Mouse (Mus musculus): ENCODE data around the gene Schip1.

Schip1 gene

GRCm38 (mm10) chr3:68282844-68283594, 218.4 kb downstream of the Schip1 start:
- no peak for DNase-seq

DNA sequence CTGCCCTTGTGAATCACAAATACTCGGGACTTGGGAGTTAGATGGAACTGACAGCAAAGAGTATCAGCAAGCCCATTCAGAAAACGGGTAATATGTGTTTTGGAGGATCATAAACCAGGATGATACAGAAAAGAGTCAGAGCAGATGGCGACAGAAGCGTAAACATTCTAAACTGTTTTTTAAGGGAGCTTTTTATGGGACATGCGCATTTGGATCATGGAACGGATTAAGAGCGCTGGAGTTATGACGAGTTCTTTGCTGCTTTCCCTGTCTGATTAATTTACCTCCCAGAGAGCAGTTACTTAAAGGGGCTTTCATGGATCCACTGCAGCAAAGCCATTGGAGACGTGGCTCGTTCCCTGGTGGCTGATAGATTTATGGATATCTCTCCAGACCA, 219.0 kb downstream of the Schip1 start:
- no peak for DNase-seq

DNA sequence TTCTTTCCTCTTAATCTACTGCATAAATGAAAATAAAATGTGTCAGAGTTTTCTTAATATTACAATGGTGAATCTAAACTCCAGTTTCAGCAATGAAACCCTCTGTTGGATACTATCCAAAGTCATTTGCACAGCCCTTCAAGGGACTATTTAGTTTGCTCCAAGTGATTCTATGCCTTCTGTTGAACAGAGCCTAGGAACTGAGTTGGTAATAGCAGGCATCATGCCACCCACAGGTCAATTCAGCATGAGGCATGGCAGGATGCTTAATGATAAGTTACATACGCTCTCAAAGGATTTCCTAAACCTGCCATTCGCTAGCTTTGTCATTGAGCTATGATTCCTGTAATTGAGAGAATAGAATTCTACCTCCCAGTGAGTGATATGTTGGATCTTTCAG, 219.9 kb downstream of the Schip1 start:
- DNase-seq = no peak

- no peak for DNase-seq
Measured at GRCm38 (mm10) chr3:68296752-68297151, 232.2 kb downstream of the Schip1 start.

DNA sequence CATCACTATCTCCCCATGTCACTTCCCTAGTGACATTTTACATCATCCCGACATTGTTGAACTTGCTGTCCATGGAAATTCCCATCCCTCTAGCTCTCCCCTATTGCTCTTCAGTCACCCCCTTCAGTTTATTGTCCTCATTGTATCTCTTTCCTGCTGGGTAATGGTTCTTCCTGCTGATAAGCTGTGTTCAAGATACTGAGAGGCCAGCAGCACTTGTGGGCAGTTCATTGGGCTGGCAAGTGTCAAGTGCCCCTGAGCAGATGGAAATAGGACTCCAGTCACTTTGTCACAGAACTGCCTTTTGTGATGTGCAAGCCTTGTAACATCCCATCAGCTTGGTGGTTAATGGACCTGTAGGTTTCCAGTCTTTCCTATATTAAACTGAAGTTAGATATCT, 241.0 kb downstream of the Schip1 start:
- DNase-seq = no peak

- no peak for DNase-seq
Measured at GRCm38 (mm10) chr3:68306726-68307125, 242.1 kb downstream of the Schip1 start.

- DNase-seq = no peak
Measured at GRCm38 (mm10) chr3:68325575-68325974, 261.0 kb downstream of the Schip1 start.

DNA sequence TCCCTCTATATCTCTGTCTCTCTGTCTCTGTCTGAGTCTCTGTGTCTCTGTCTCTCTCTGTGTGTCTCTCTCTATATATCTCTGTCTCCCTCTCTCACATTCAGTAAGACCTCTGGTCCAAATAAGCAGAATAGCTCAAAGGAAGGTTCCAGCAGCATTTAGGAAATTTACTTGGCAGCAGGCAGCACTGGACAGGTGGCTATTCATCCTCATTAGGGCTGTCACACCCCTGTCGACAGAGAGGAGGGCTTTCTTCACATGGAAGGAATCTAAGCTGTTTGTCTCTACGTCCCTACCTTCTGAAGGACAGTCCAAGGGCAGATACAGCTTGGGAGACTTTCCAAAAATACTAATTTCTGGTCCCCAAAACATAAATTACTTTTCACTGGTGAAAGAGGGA, 267.9 kb downstream of the Schip1 start:
- DNase-seq = no peak

GRCm38 (mm10) chr3:68335501-68335900, 270.9 kb downstream of the Schip1 start:
- no peak for DNase-seq

DNA sequence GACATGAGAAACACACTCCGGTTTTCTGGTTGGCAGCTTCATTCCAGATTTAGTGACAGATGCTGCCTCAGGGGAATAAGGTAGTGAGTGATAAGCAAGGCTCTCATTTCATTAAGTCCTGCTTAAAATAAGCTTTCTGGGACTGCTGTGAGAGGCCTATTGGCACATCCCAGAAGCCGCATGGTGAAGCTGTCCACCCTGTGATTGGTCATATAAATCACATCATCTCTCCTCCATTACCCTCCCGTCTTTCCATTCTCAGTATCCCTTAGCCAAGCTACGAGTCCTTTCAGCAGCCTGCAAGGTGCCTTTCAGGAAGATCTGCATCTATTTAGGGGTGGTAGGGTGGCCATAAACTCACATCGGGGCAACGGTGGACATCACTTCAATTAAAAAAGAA, 286.0 kb downstream of the Schip1 start:
- DNase-seq = no peak

- no peak for DNase-seq
Measured at GRCm38 (mm10) chr3:68351461-68351860, 286.9 kb downstream of the Schip1 start.

- no peak for DNase-seq
Measured at GRCm38 (mm10) chr3:68352961-68353360, 288.4 kb downstream of the Schip1 start.

GRCm38 (mm10) chr3:68353492-68353891, 288.9 kb downstream of the Schip1 start:
- no peak for DNase-seq

DNA sequence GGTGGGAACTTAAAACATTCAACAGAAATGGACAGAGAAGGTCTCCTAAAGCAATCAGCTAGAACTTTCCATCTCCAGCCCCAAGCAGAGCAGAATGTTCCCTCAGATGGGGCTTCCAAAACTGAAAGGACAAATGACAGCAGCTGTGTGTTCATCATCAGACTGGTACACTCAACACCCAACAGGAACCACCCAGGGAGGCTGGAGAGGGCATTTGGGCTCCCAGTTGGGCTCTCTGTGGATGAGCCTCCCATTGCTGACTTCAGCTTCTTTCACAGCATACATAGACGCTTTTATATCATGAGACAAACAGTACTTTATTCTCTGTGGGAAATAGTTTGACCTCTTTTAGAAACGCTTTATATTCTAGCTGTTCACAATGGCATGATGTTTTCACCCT, 291.9 kb downstream of the Schip1 start:
- DNase-seq = no peak

DNA sequence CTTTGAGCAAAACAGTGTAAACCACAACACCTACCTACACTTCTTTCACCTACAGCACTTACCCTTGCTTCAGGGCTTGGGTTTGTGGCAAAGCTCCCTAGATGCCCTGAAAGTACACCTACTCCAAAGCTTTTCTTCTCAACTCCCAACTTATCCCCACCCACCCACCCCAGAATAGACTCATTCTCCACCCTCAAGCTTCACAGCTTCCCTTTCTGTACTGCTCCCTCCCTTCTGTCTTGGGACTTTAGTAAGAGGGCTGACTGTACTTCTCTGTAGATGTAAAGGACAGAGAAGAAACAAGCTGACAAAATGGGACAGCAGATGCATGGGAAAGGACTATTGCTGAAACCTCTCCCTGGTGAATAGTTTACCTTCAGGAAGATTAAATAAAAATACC, 303.4 kb downstream of the Schip1 start:
- DNase-seq = no peak

DNA sequence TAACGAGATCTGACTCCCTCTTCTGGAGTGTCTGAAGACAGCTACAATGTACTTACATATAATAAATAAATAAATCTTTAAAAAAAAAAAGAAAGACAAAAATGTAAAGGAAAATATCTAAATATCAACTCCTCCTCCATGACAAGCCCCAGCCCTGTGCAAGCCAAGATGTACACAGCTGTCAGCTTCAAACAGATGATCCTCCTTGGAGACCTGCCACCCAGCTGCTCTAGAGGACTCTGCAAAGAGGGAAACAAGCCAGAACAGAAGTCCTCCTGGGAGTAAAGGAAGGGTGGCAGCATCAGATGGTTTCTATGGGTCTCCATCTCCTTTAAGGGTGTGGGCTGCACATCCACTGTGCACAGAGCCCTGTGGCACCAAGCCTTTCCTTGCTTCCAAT, 308.3 kb downstream of the Schip1 start:
- no peak for DNase-seq

- peak; percentile 87 for DNase-seq
Measured at GRCm38 (mm10) chr3:68375100-68375508, 310.5 kb downstream of the Schip1 start.

- peak; percentile 53 for DNase-seq
Measured at GRCm38 (mm10) chr3:68377452-68378198, 313.0 kb downstream of the Schip1 start.

DNA sequence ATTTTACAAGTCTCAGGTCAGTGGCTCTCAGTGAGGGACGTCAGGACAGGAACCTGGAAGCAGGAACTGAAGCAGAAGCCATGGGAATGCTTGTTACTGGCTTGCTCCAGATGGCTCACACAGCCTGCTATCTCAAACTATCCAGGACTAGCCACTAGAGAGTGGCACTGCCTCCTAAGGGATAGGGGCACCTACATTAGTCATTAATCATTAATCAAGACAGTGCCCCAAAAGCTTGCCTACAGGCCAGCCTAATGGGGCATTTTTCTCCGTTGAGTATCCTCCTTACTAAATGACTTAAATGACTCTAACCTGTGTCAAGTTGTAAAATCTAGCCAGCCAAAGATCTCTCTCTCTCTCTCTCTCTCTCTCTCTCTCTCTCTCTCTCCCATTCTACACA, 314.2 kb downstream of the Schip1 start:
- DNase-seq = no peak

DNA sequence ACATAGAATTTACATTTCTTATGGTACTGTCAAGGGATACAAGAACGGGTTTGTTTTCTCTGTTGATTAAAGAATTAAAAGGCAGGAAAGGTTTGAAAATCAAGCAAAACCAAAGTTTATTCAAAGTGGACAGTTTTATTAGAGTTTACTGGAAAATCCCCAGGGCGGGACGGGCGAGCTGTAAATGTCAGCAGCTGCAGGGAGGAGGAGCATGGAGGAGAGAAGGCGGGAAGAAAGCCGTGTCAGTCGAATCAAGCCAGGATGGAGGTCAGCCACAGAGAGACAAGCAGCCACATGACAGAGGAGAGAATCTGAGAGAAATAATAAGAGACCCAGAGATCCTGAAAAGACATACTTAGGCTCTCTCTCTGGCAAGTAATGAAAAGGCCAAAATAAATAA, 314.6 kb downstream of the Schip1 start:
- no peak for DNase-seq

DNA sequence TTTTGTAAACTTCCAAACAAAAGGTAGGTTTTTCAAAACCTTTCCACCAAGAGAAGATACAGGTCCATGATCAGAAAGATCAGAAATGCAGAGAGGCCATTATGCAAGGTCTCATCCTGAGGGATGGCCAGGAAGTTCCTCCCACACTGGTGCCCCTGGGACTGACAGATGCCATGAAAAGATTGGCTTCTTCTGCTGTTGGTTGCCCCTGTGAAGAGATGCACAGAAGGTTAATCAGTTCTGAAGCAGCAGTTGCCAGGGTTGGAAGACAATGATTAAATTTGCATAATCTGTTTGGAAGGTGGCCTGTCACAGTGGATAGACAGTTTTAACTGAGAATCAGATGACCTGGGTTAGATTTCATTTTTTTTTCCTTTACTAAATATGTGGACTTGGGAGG, 319.1 kb downstream of the Schip1 start:
- DNase-seq = no peak

GRCm38 (mm10) chr3:68385544-68385943, 320.9 kb downstream of the Schip1 start:
- no peak for DNase-seq

- DNase-seq = no peak
Measured at GRCm38 (mm10) chr3:68388023-68388422, 323.4 kb downstream of the Schip1 start.

- no peak for DNase-seq
Measured at GRCm38 (mm10) chr3:68393578-68393977, 329.0 kb downstream of the Schip1 start.

DNA sequence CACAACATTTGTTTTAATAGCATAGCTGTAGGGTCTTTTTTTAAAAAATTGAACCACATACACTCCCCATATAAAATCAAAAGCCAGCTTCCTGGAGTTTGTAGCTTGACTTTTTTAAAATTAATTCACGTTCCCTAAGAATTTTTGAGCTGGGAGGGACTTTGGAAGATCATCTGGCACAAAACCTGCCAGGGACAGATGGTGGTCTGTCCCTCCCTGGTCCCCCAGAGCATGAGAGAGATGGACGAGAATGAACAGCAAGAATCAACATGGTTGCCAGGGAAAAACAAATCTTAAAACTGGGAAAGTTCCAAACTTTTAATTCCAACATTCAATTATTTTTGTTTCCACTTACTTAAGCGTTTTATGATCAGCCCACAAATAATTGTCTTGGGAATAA, 334.1 kb downstream of the Schip1 start:
- DNase-seq = no peak
